Mouse (Mus musculus) liver, embryonic 14.5 days (tissue): ENCODE results near the gene Pmpca. TPM values are rescaled to one million over a fixed set of nuclear protein-coding genes. Genes with fewer than 3 reads are reported as not detected.
A peak's percentile ranks its signal among the peaks of the same experiment; 100 is the strongest.

Experiments used
- ATAC-seq: fragments of 200-750 bp; cut with Nextera tagmentation; 2 replicates; pipeline ENCODE4 v1.8.0; 2017; ENCODE audit warnings: moderate number of reproducible peaks, mild to moderate bottlenecking, moderate library complexity; ENCODE audit not compliant: insufficient read depth
- DNase-seq, 3 experiments: peaks; one replicate each; pipeline ENCODE4 v3.0.0-alpha.2; 2012 to 2013; ENCODE audit warnings: low read depth in 3 of 3, low spot score in 3 of 3
- H3K27ac ChIP-seq: fragments of 300-500 bp; sonication (generic); 2 replicates; pipeline ENCODE4 v1.5.1; 2014; ENCODE audit warnings: moderate library complexity, mild to moderate bottlenecking, control low read depth, inconsistent platforms
- H3K27me3 ChIP-seq: fragments of 300-500 bp; sonication (generic); 2 replicates; pipeline ENCODE4 v1.6.1; 2014; ENCODE audit warnings: mild to moderate bottlenecking, low read length, moderate library complexity; ENCODE audit not compliant: control insufficient read depth, insufficient read depth
- H3K36me3 ChIP-seq: fragments of 300-500 bp; sonication (generic); replicated peaks from 2 replicates; pipeline ENCODE4 v1.6.1; 2014; ENCODE audit warnings: low read depth; ENCODE audit not compliant: control insufficient read depth, insufficient read depth
- H3K4me1 ChIP-seq, 2 experiments: fragments of 200-500 bp in 1 of 2; fragments of 300-500 bp in 1 of 2; sonication (generic) in 1 of 2; replicated peaks; 2 replicates each; pipeline ENCODE4 v1.6.1; 2012 to 2014; ENCODE audit warnings: antibody characterized with exemption in 1 of 2, inconsistent platforms in 1 of 2, low read length in 1 of 2; ENCODE audit not compliant: control insufficient read depth in 2 of 2, insufficient read depth in 2 of 2
- H3K4me2 ChIP-seq: fragments of 300-500 bp; sonication (generic); 2 replicates; pipeline ENCODE4 v1.6.1; 2014; ENCODE audit warnings: low read depth, mild to moderate bottlenecking, control low read depth, moderate library complexity
- H3K4me3 ChIP-seq, 2 experiments: fragments of 200-500 bp in 1 of 2; fragments of 300-500 bp in 1 of 2; sonication (generic) in 1 of 2; 2 replicates each; pipeline ENCODE4 v1.5.1; 2012 to 2014; ENCODE audit warnings: low read depth in 2 of 2, low read length in 2 of 2, mild to moderate bottlenecking in 2 of 2, control low read depth in 1 of 2, inconsistent platforms in 1 of 2, moderate library complexity in 1 of 2; ENCODE audit not compliant: insufficient read depth in 1 of 2
- H3K9ac ChIP-seq: fragments of 300-500 bp; sonication (generic); replicated peaks from 2 replicates; pipeline ENCODE4 v1.6.1; 2014; ENCODE audit warnings: mild to moderate bottlenecking, control low read depth, moderate library complexity
- H3K9me3 ChIP-seq: fragments of 300-500 bp; sonication (generic); 2 replicates; pipeline ENCODE4 v1.6.1; 2016; ENCODE audit warnings: low read length, mixed read lengths; ENCODE audit not compliant: control insufficient read depth
- CTCF ChIP-seq: IDR thresholded peaks from 2 replicates; pipeline ENCODE4 v1.5.1; 2016; ENCODE audit warnings: antibody characterized with exemption, low read depth, control low read depth
- EP300 ChIP-seq: IDR thresholded peaks from 2 replicates; pipeline ENCODE4 v1.6.1; 2016; ENCODE audit warnings: antibody characterized with exemption, low read depth
- WGBS: fragments of 180-500 bp; shearing (Covaris S2); extraction: QIAGEN DNeasy Blood & Tissue Kit; methylation state at CpG from one replicate; pipeline ENCODE4 v1.1.7; 2014; ENCODE audit not compliant: insufficient replicate concordance; 5-methylcytosine and 5-hydroxymethylcytosine counted together
- polyA plus RNA-seq, 2 experiments: library from polyadenylated mRNA; depleted of rRNA in 1 of 2; stranded (reverse) in 1 of 2; unstranded in 1 of 2; fragments of >200 nt; fragmentation: Nextera tagmentation in 1 of 2; extraction: Ambion mirVana in 1 of 2; gene quantifications; 2 replicates each; pipeline versions ENCODE4 v1.2.1 to v1.2.3; 2012 to 2014

The Pmpca gene
- polyA plus RNA-seq, 2 experiments = 41.8 to 45.5 TPM

GRCm38 (mm10) chr2:26351358-26352290, 37.5 kb upstream of the Pmpca start, which contains the start of gene Dnlz:
Gene Dnlz, minus strand, starts transcription at chr2:26352110.
- TF ChIP-seq EP300 (no peak), CTCF (peak; percentile 83)
- no peaks in the 10 kb centered on the region for H3K36me3 ChIP-seq
- no peaks in the 10 kb centered on the region for H3K27me3 ChIP-seq
- H3K4me1 ChIP-seq = peaks cover 10 to 14% of the 10 kb centered on the region in 2 experiments
- peak within 1 kb of the TSS; percentile 77 to 85 for H3K4me3 ChIP-seq
- peak within 1 kb of the TSS; percentile 92 for H3K9ac ChIP-seq
- ATAC-seq (peak; percentile 85), DNase-seq (peak; percentile 75 to 82 (median 81))
- 1% methylated on average over 62 of the region's 62 CpGs for WGBS
- no peaks in the 10 kb centered on the region for H3K9me3 ChIP-seq
- H3K4me2 ChIP-seq = peak within 1 kb of the TSS; percentile 88
- H3K27ac ChIP-seq = peak within 1 kb of the TSS; percentile 38; the same call in 1 of the 2 replicates

GRCm38 (mm10) chr2:26352291-26352910, 36.7 kb upstream of the Pmpca start:
- H3K36me3 ChIP-seq = no peaks in the 10 kb centered on the region
- H3K27me3 ChIP-seq = no peaks in the 10 kb centered on the region
- ATAC-seq (peak; percentile 33; the same call in 1 of the 2 replicates), DNase-seq (no peak)
- WGBS = 5% methylated on average over 36 of the region's 36 CpGs
- peaks cover 10 to 14% of the 10 kb centered on the region in 2 experiments for H3K4me1 ChIP-seq
- H3K9ac ChIP-seq = peak overlapping the region; percentile 92
- H3K4me2 ChIP-seq = peak overlapping the region; percentile 88
- H3K27ac ChIP-seq = no peak overlapping the region
- no peaks in the 10 kb centered on the region for H3K9me3 ChIP-seq
- TF ChIP-seq CTCF (no peak), EP300 (no peak)
- H3K4me3 ChIP-seq = peak overlapping the region; percentile 77 to 85

GRCm38 (mm10) chr2:26353066-26353980, 35.8 kb upstream of the Pmpca start:
- no peak for ATAC-seq
- Histone ChIP-seq H3K9me3 (no peaks in the 10 kb centered on the region), H3K4me1 (peaks cover 10 to 14% of the 10 kb centered on the region in 2 experiments), H3K9ac (no peak overlapping the region), H3K4me3 (peak overlapping the region in 1 of 2 experiments; percentile 77; a peak in 2 of 4 replicates), H3K27ac (no peak overlapping the region), H3K4me2 (peak overlapping the region; percentile 88), H3K27me3 (no peaks in the 10 kb centered on the region), H3K36me3 (no peaks in the 10 kb centered on the region)
- no peak for TF ChIP-seq CTCF
- TF ChIP-seq EP300 = no peak
- DNase-seq = no peak
- 70% methylated on average over 11 of the region's 11 CpGs for WGBS

GRCm38 (mm10) chr2:26354401-26354800, 34.7 kb upstream of the Pmpca start:
- no peak for TF ChIP-seq EP300
- TF ChIP-seq CTCF = no peak
- WGBS = 67% methylated on average over 4 of the region's 4 CpGs
- no peak overlapping the region for H3K9ac ChIP-seq

More at GRCm38 (mm10) chr2:26354401-26354800, 34.7 kb upstream of the Pmpca start:
- no peak for ATAC-seq
- Histone ChIP-seq H3K4me1 (peaks cover 10 to 14% of the 10 kb centered on the region in 2 experiments), H3K27ac (no peak overlapping the region), H3K36me3 (no peaks in the 10 kb centered on the region), H3K9me3 (no peaks in the 10 kb centered on the region), H3K4me2 (no peak overlapping the region), H3K4me3 (no peak overlapping the region), H3K27me3 (no peaks in the 10 kb centered on the region)
- no peak for DNase-seq
